In genomic region chr16:31883902-31884301, GRCm38 (mm10) we compare ENCODE assay signal across 11 mouse cellular contexts. TPM values are rescaled to one million over a fixed set of nuclear protein-coding genes. Genes with fewer than 3 reads are reported as not detected.
DNase-seq lines count a peak whose midpoint lies in the region; ATAC-seq and TF ChIP-seq lines count a peak whose summit lies in the region.
"Had no signal": no experiment of that assay in that cellular context is flagged by ENCODE, and none has a peak within 500 bp of the region (broad histone marks: within the 10 kb centered on the region; RNA-seq: fewer than 3 reads in every experiment).

No protein-coding gene starts in this region.

- no peak overlapping the region for H3K27ac ChIP-seq in kidney, embryonic 14.5 days (ENCODE audit: low read depth, low read length)
- no peak overlapping the region for H3K27ac ChIP-seq in forebrain, postnatal 0 days (ENCODE audit: low read depth, low read length)
- H3K27ac ChIP-seq in midbrain, embryonic 12.5 days (replicated peaks): no peak overlapping the region
- no peak overlapping the region for H3K27ac ChIP-seq in cerebellum, adult 2 months (ENCODE audit: insufficient read depth, low read length)
- H3K27ac ChIP-seq: liver, embryonic 14.5 days had no signal

- H3K27me3 ChIP-seq in kidney, embryonic 14.5 days (ENCODE audit: control insufficient read depth, insufficient read depth, low read length): no peaks in the 10 kb centered on the region
- H3K27me3 ChIP-seq in forebrain, postnatal 0 days (ENCODE audit: insufficient read depth, low read length): no peaks in the 10 kb centered on the region
- H3K27me3 ChIP-seq in midbrain, embryonic 12.5 days: peaks cover 19% of the 10 kb centered on the region
- H3K27me3 ChIP-seq in cerebellum, adult 2 months (ENCODE audit: control insufficient read depth, insufficient read depth, low read length): no peaks in the 10 kb centered on the region

- H3K4me3 ChIP-seq in kidney, embryonic 14.5 days (ENCODE audit: low read length): peak overlapping the region; percentile 3; the same call in 1 of the 2 replicates
- no peak overlapping the region for H3K4me3 ChIP-seq in forebrain, postnatal 0 days (ENCODE audit: low read depth, low read length)
- H3K4me3 ChIP-seq in midbrain, embryonic 12.5 days: no peak overlapping the region
- no peak overlapping the region for H3K4me3 ChIP-seq in cerebellum, adult 2 months (replicated peaks; ENCODE audit: insufficient read depth, low read depth, low read length)

- intact Hi-C loops in left cerebral cortex, postnatal 25 days (cut with DNase I): no loop called here

- peaks cover 16% of the 10 kb centered on the region; the same call in 1 of the 2 replicates for H3K4me1 ChIP-seq in kidney, embryonic 14.5 days (ENCODE audit: control insufficient read depth, insufficient read depth, low read length)
- H3K4me1 ChIP-seq in forebrain, postnatal 0 days (ENCODE audit: insufficient read depth): no peaks in the 10 kb centered on the region
- H3K4me1 ChIP-seq in midbrain, embryonic 12.5 days: peaks cover 9% of the 10 kb centered on the region
- peaks cover 24% of the 10 kb centered on the region for H3K4me1 ChIP-seq in cerebellum, adult 2 months (ENCODE audit: control insufficient read depth, insufficient read depth, low read length)

- ATAC-seq in kidney, embryonic 14.5 days (ENCODE audit: low FRiP score, low TSS enrichment): peak; percentile 45; the same call in 1 of the 2 replicates
- ATAC-seq in forebrain, postnatal 0 days: 0 out of 2 replicates have a peak, but pooled peaks have one; percentile 23
- ATAC-seq in midbrain, embryonic 12.5 days (ENCODE audit: low FRiP score, low read depth): peak; percentile 49; the same call in 1 of the 2 replicates

- TF ChIP-seq POLR2A in cerebellum, adult 2 months (IDR thresholded peaks at IDR 0.05; ENCODE audit: borderline replicate concordance, insufficient read depth, low read length): no peak

- no peaks in the 10 kb centered on the region for H3K9me3 ChIP-seq in kidney, embryonic 14.5 days (ENCODE audit: control insufficient read depth, low read length)
- H3K9me3 ChIP-seq in forebrain, postnatal 0 days (ENCODE audit: low read length): no peaks in the 10 kb centered on the region
- H3K9me3 ChIP-seq in midbrain, embryonic 12.5 days: no peaks in the 10 kb centered on the region

- TF ChIP-seq CTCF in forebrain, postnatal 0 days (IDR thresholded peaks at IDR 0.05; ENCODE audit: low read depth): no peak
- TF ChIP-seq CTCF in cerebellum, adult 2 months (IDR thresholded peaks at IDR 0.05; ENCODE audit: borderline replicate concordance, insufficient read depth, low read depth, low read length): no peak

- DNase-seq in kidney, postnatal 14 days: no peak
- DNase-seq in R1 (ENCODE audit: low read depth, low spot score): peak; percentile 82
- DNase-seq in forebrain, postnatal 0 days: no peak
- no peak for DNase-seq in cerebellum, adult 2 months
- DNase-seq in left cerebral cortex, postnatal 25 days (ENCODE audit: low spot score in 2 of 2): no peak
- DNase-seq in natural killer cell, adult 2 months (ENCODE audit: low spot score in 2 of 2): no peak

- peak overlapping the region; percentile 12; the same call in 1 of the 2 replicates for H3K9ac ChIP-seq in kidney, embryonic 14.5 days (ENCODE audit: low read depth, low read length)
- no peak overlapping the region for H3K9ac ChIP-seq in forebrain, postnatal 0 days
- H3K9ac ChIP-seq in midbrain, embryonic 12.5 days (replicated peaks): no peak overlapping the region; the same call in 1 of the 2 replicates
- H3K9ac ChIP-seq: liver, embryonic 14.5 days had no signal

- no peaks in the 10 kb centered on the region for H3K36me3 ChIP-seq in kidney, embryonic 14.5 days (ENCODE audit: control insufficient read depth, insufficient read depth, low read length)
- no peaks in the 10 kb centered on the region for H3K36me3 ChIP-seq in forebrain, postnatal 0 days (ENCODE audit: insufficient read depth)
- no peaks in the 10 kb centered on the region for H3K36me3 ChIP-seq in midbrain, embryonic 12.5 days

- 12% methylated on average over 6 of the region's 6 CpGs for WGBS in kidney, embryonic 14.5 days
- 24% methylated on average over 6 of the region's 6 CpGs for WGBS in forebrain, postnatal 0 days
- WGBS in midbrain, embryonic 12.5 days: 27% methylated on average over 6 of the region's 6 CpGs
- WGBS in cerebellum, adult 2 months: 54% methylated on average over 6 of the region's 6 CpGs

- H3K4me2 ChIP-seq in kidney, embryonic 14.5 days (replicated peaks; ENCODE audit: low read depth, low read length): peak overlapping the region; percentile 31
- H3K4me2 ChIP-seq in forebrain, postnatal 0 days (ENCODE audit: low read depth): no peak overlapping the region
- H3K4me2 ChIP-seq in midbrain, embryonic 12.5 days (replicated peaks): 0 out of 2 replicates have a peak overlapping the region, but pooled peaks have one; percentile 6

RNA-seq across cellular contexts. Expression of gene Meltf, which starts 5.3 kb away (rescaled TPM):
- polyA plus RNA-seq in kidney, embryonic 14.5 days (2014; fragmentation: Nextera tagmentation; extraction: Ambion mirVana): 0.10 TPM in 1 of 2 replicates, not detected in the other
- 0.54 and 0.67 TPM in 2 replicates for total RNA-seq in forebrain, postnatal 0 days (2014; rRNA removed)
- 0.23 and 0.36 TPM in 2 replicates for polyA plus RNA-seq in forebrain, postnatal 0 days (2015; fragmentation: Nextera tagmentation; extraction: Ambion mirVana)
- polyA plus RNA-seq in midbrain, embryonic 12.5 days (2016; fragmentation: Nextera tagmentation; extraction: Ambion mirVana): 0.10 and 0.22 TPM in 2 replicates
- 0.75 and 1.1 TPM in 2 replicates for polyA plus RNA-seq in cerebellum, adult 2 months (2012; rRNA removed)
- total RNA-seq in left cerebral cortex, postnatal 25 days (2021): under 1 TPM; 0.30 to 0.55 TPM
- total RNA-seq: adrenal gland, postnatal 36 days; hematopoietic stem cell, adult 5-6 weeks had no signal

RNA-seq across cellular contexts. Expression of gene Pigz, which starts 49.7 kb away (rescaled TPM):
- polyA plus RNA-seq in kidney, embryonic 14.5 days (2014; fragmentation: Nextera tagmentation; extraction: Ambion mirVana): 0.27 and 0.97 TPM in 2 replicates
- total RNA-seq in forebrain, postnatal 0 days (2014; rRNA removed): 1.4 and 4.1 TPM in 2 replicates
- polyA plus RNA-seq in forebrain, postnatal 0 days (2015; fragmentation: Nextera tagmentation; extraction: Ambion mirVana): 2.9 TPM in 2 replicates
- polyA plus RNA-seq in midbrain, embryonic 12.5 days (2016; fragmentation: Nextera tagmentation; extraction: Ambion mirVana): 1.4 and 2.5 TPM in 2 replicates
- 33.1 and 34.2 TPM in 2 replicates for polyA plus RNA-seq in cerebellum, adult 2 months (2012; rRNA removed)
- 10 to 100 TPM; 23.3 to 25.1 TPM for total RNA-seq in left cerebral cortex, postnatal 25 days (2021)
- total RNA-seq: hematopoietic stem cell, adult 5-6 weeks had no signal
